8 mouse cellular contexts compared by ENCODE assay signal in the genomic region with DNA sequence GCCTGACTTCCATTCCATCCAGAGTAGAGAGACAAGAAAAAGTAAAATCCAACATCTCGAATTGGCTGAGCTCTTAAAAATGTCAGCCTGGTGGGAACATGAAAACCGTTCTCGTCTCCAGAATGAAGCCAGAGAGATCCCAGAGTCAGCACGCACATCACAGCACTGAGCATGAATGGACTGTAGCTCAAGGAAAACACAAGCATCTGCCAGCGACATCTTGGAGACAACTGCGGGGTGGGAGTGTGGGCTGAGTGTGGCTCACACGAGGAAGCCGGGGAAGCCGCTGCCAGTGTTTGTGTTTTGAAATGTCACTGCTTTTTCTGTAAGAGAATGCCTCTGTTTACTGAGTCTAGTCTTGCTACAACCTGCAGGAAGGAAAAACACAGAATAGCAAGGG. TPM values are rescaled to one million over a fixed set of nuclear protein-coding genes. Genes with fewer than 3 reads are reported as not detected.
A peak's percentile ranks its signal among the peaks of the same experiment; 100 is the strongest.
DNase-seq lines count a peak whose midpoint lies in the region; ATAC-seq lines count a peak whose summit lies in the region.

No protein-coding gene starts in this region.

- peak; percentile 60; the same call in 1 of the 2 replicates for ATAC-seq in forebrain, embryonic 13.5 days
- peak; percentile 56; the same call in 1 of the 2 replicates for ATAC-seq in lung, embryonic 15.5 days (ENCODE audit: borderline replicate concordance, extremely low read depth, low FRiP score, low TSS enrichment)

- H3K4me3 ChIP-seq in forebrain, embryonic 13.5 days: no peak overlapping the region
- H3K4me3 ChIP-seq in forebrain, embryonic 10.5 days: no peak overlapping the region
- H3K4me3 ChIP-seq in lung, embryonic 15.5 days: no peak overlapping the region

- H3K4me2 ChIP-seq in forebrain, embryonic 13.5 days: no peak overlapping the region
- H3K4me2 ChIP-seq in lung, embryonic 15.5 days: no peak overlapping the region

- DNase-seq in forebrain, embryonic 10.5 days (ENCODE audit: extremely low spot score, low spot score): no peak
- no peak for DNase-seq in lung, postnatal 25 days (ENCODE audit: low spot score)
- peak; percentile 49 to 53 for DNase-seq in left cerebral cortex, postnatal 10 days (ENCODE audit: extremely low spot score in 1 of 2, low spot score in 2 of 2)
- DNase-seq in right cerebral cortex, postnatal 4 days: peak; percentile 29
- no peak for DNase-seq in ovary, postnatal 10 days (ENCODE audit: low spot score)
- DNase-seq in Muller cell, postnatal 12 days (ENCODE audit: inconsistent ontology term): no peak

- no peak overlapping the region for H3K9ac ChIP-seq in forebrain, embryonic 13.5 days
- H3K9ac ChIP-seq in lung, embryonic 15.5 days: no peak overlapping the region

- H3K27me3 ChIP-seq in forebrain, embryonic 13.5 days: no peaks in the 10 kb centered on the region
- H3K27me3 ChIP-seq in forebrain, embryonic 10.5 days (ENCODE audit: poor library complexity, severe bottlenecking): no peaks in the 10 kb centered on the region
- H3K27me3 ChIP-seq in lung, embryonic 15.5 days: no peaks in the 10 kb centered on the region

- H3K9me3 ChIP-seq in forebrain, embryonic 13.5 days (replicated peaks): no peaks in the 10 kb centered on the region
- H3K9me3 ChIP-seq in forebrain, embryonic 10.5 days: no peaks in the 10 kb centered on the region
- H3K9me3 ChIP-seq in lung, embryonic 15.5 days: no peaks in the 10 kb centered on the region

- H3K36me3 ChIP-seq in forebrain, embryonic 13.5 days (ENCODE audit: poor library complexity, severe bottlenecking): no peaks in the 10 kb centered on the region
- H3K36me3 ChIP-seq in forebrain, embryonic 10.5 days (replicated peaks): no peaks in the 10 kb centered on the region
- H3K36me3 ChIP-seq in lung, embryonic 15.5 days: no peaks in the 10 kb centered on the region

- intact Hi-C loops in left cerebral cortex, postnatal 10 days (cut with DNase I): no loop called here

- peaks cover 8% of the 10 kb centered on the region; the same call in 1 of the 2 replicates for H3K4me1 ChIP-seq in forebrain, embryonic 13.5 days
- H3K4me1 ChIP-seq in forebrain, embryonic 10.5 days: peaks cover 12% of the 10 kb centered on the region
- H3K4me1 ChIP-seq in lung, embryonic 15.5 days: peaks cover 60% of the 10 kb centered on the region

- WGBS in forebrain, embryonic 13.5 days: 70% methylated on average over 9 of the region's 9 CpGs
- WGBS in forebrain, embryonic 10.5 days: 85% methylated on average over 9 of the region's 9 CpGs
- WGBS in lung, embryonic 15.5 days: 32% methylated on average over 9 of the region's 9 CpGs

- H3K27ac ChIP-seq in forebrain, embryonic 13.5 days: no peak overlapping the region; the same call in 1 of the 2 replicates
- no peak overlapping the region for H3K27ac ChIP-seq in forebrain, embryonic 10.5 days
- H3K27ac ChIP-seq in lung, embryonic 15.5 days: peak overlapping the region; percentile 82

RNA-seq across cellular contexts. Expression of a gene that starts 32.7 kb away (rescaled TPM):
- polyA plus RNA-seq in forebrain, embryonic 13.5 days (2015; fragmentation: Nextera tagmentation; extraction: Ambion mirVana): 7.9 and 8.3 TPM in 2 replicates
- polyA plus RNA-seq in forebrain, embryonic 10.5 days (2016; fragmentation: Nextera tagmentation; extraction: Ambion mirVana): 6.4 and 6.5 TPM in 2 replicates
- polyA plus RNA-seq in lung, embryonic 15.5 days (2015; fragmentation: Nextera tagmentation; extraction: Ambion mirVana): 17.5 and 19.9 TPM in 2 replicates
- 10 to 100 TPM; 28.6 to 52.3 TPM for total RNA-seq in left cerebral cortex, postnatal 10 days (2021)

Comparison
In these comparisons a context has a peak if more than half of its experiments do, and no peak if none do; other contexts are left out.
1. DNase-seq: peak in left cerebral cortex, postnatal 10 days (2 of 2) and right cerebral cortex, postnatal 4 days (single experiment); none in forebrain, embryonic 10.5 days (single experiment), lung, postnatal 25 days (single experiment), ovary, postnatal 10 days (single experiment) and Muller cell, postnatal 12 days (single experiment).